Mouse (Mus musculus): ENCODE data around the gene Kifap3.

DNA sequence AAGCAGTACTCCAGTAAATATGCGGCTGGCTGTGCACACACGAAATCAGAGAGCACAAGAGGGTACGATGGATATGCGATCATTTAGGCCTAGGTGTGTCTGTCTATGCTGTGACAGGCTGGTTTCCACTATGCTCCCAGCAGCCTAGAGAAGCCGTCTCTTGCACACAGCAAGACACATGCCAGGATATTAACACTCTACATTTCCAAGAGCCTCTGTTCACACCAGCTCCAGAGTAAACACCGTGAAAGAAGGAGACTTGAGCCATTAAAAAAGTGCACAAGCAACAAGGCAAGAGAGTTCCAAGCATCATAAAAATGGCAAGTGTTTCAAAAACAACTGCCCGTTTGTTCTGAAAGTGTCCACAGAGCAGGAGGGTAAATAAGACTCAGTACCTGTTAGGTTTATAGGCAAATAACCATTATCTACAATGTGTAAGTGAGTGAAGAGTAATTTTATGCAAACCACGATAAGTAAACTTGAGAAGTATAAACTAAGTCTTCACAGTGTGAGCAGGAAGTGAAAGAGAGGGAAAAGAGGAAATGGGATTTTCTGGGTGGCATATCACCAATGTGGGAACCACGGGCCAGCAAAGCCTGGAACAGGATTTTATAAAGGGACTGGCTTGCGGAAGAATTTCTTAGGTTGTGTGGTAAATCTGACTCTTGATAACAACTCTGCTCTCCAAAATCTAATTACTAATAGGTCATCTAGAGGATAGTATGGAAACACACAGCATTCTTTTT lies 21.7 kb upstream of the Kifap3 start:
- TF ChIP-seq CTCF (IDR thresholded peaks at IDR 0.05; ENCODE audit: low read depth, low read length) (no peak), POLR2A (IDR thresholded peaks at IDR 0.05; ENCODE audit: borderline replicate concordance, low read depth, low read length) (no peak)

Data from bone marrow macrophage, adult 2 months (primary cell).